Comparison of ENCODE assay signal across 8 mouse cellular contexts in genomic region chr8:122269404-122269803, GRCm38 (mm10). TPM values are rescaled to one million over a fixed set of nuclear protein-coding genes. Genes with fewer than 3 reads are reported as not detected.
DNase-seq lines count a peak whose midpoint lies in the region; ATAC-seq and TF ChIP-seq lines count a peak whose summit lies in the region.

No protein-coding gene starts in this region.

- no peak overlapping the region; the same call in 1 of the 2 replicates for H3K27ac ChIP-seq in hindbrain, embryonic 16.5 days (ENCODE audit: low read depth, low read length)
- H3K27ac ChIP-seq in left cerebral cortex, adult 2 months: peak overlapping the region; percentile 62

- peak overlapping the region; percentile 66 for H3K9ac ChIP-seq in hindbrain, embryonic 16.5 days (ENCODE audit: low read depth, low read length)

- H3K4me2 ChIP-seq in hindbrain, embryonic 16.5 days (ENCODE audit: low read length): peak overlapping the region; percentile 80

- intact Hi-C loops in left cerebral cortex, adult 2 months (cut with DNase I): loop anchor here (2.0 to 10.0 kb wide), 2 partner anchors 291 to 425 kb away; no protein-coding TSS in a partner anchor

- H3K4me1 ChIP-seq in hindbrain, embryonic 16.5 days (ENCODE audit: control insufficient read depth, insufficient read depth, low read depth, low read length): peaks cover 18% of the 10 kb centered on the region

- WGBS in hindbrain, embryonic 16.5 days: 5% methylated on average over 21 of the region's 21 CpGs

- H3K36me3 ChIP-seq in hindbrain, embryonic 16.5 days (ENCODE audit: control insufficient read depth, insufficient read depth, low read length): no peaks in the 10 kb centered on the region

- peak overlapping the region; percentile 45 for H3K4me3 ChIP-seq in hindbrain, embryonic 16.5 days (ENCODE audit: low read length)
- peak overlapping the region; percentile 46 for H3K4me3 ChIP-seq in left cerebral cortex, adult 2 months

- H3K27me3 ChIP-seq in hindbrain, embryonic 16.5 days (replicated peaks; ENCODE audit: control insufficient read depth, insufficient read depth, low read length): peaks cover 5% of the 10 kb centered on the region; the same call in 1 of the 2 replicates

- H3K9me3 ChIP-seq in hindbrain, embryonic 16.5 days (ENCODE audit: control insufficient read depth, low read length): no peaks in the 10 kb centered on the region

- peak; percentile 91 for TF ChIP-seq CTCF in left cerebral cortex, adult 2 months (IDR thresholded peaks at IDR 0.05)

- ATAC-seq in hindbrain, embryonic 16.5 days: peak; percentile 63
- ATAC-seq in megakaryocyte, adult 5-6 weeks (ENCODE audit: poor library complexity, severe bottlenecking): peak; percentile 77

- DNase-seq in WW6 (ENCODE audit: low read depth, low spot score): peak; percentile 71
- peak; percentile 86 for DNase-seq in cerebellum, adult 9-11 months
- peak; percentile 59 to 79 for DNase-seq in frontal cortex, postnatal 10 days (ENCODE audit: low spot score in 2 of 2)
- DNase-seq in left cerebral cortex, adult 2 months (ENCODE audit: extremely low spot score in 1 of 2, low spot score in 2 of 2): peak; percentile 78 to 88
- DNase-seq in right cerebral cortex, postnatal 10 days (ENCODE audit: low spot score in 2 of 2): peak; percentile 77 to 86
- DNase-seq in urinary bladder, postnatal 36 days (ENCODE audit: low spot score in 2 of 2): peak; percentile 71 to 74

RNA-seq across cellular contexts. Expression of gene Zfpm1, which starts 12.5 kb away (rescaled TPM):
- polyA plus RNA-seq in hindbrain, embryonic 16.5 days (2015; fragmentation: Nextera tagmentation; extraction: Ambion mirVana): 0.75 and 1.2 TPM in 2 replicates
- 10 to 100 TPM; 39.5 to 42.1 TPM for total RNA-seq in left cerebral cortex, adult 2 months (2021)
- total RNA-seq in megakaryocyte, adult 5-6 weeks (2015): 4.3 and 4.5 TPM in 2 replicates
- total RNA-seq in megakaryocyte, adult 5-6 weeks (2017): 4.8 and 5.6 TPM in 2 replicates

Comparison
In these comparisons a context has a peak if more than half of its experiments do, and no peak if none do; other contexts are left out.
1. RNA of gene Zfpm1, which starts 12.5 kb away (total RNA-seq): 39.5 to 42.1 TPM in left cerebral cortex, adult 2 months; 4.3 to 5.6 TPM in megakaryocyte, adult 5-6 weeks; every median in the first group is over 4 times any median in the second.
2. Peak in every context shown above with its lines, with median percentiles within 50 percentile points of each other: DNase-seq.